Mouse (Mus musculus) CH12.LX (cell line): ENCODE measurements around the gene Cox17. TPM values are rescaled to one million over a fixed set of nuclear protein-coding genes. Genes with fewer than 3 reads are reported as not detected.
"Not testable (repeated sequence)": the region's sequence is repeated elsewhere in the genome, so short reads cannot be mapped to it uniquely, and the experiment has no call there.

Experiments
- DNase-seq: peaks from one replicate; pipeline ENCODE4 v3.0.0-alpha.2; 2013; ENCODE audit errors: extremely low read depth
- H3K27ac ChIP-seq: 2 replicates; pipeline ENCODE4 v1.5.1; 2012; ENCODE audit warnings: low read depth, mild to moderate bottlenecking, control low read depth, moderate library complexity; ENCODE audit not compliant: insufficient read depth
- H3K27me3 ChIP-seq: replicated peaks from 2 replicates; pipeline ENCODE3; 2012; ENCODE audit warnings: inconsistent platforms
- H3K36me3 ChIP-seq, 2 experiments: replicated peaks in 1 of 2; 2 replicates each; pipeline versions ENCODE3 to v1.6.1; 2012; ENCODE audit warnings: inconsistent platforms in 1 of 2, low read length in 1 of 2, mild to moderate bottlenecking in 1 of 2, mixed read lengths in 1 of 2, moderate library complexity in 1 of 2; ENCODE audit not compliant: control insufficient read depth in 1 of 2, insufficient read depth in 1 of 2
- H3K4me1 ChIP-seq, 2 experiments: 2 replicates each; pipeline ENCODE4 v1.6.1; 2012; ENCODE audit warnings: inconsistent platforms in 1 of 2, moderate library complexity in 1 of 2; ENCODE audit not compliant: insufficient read depth in 2 of 2, control insufficient read depth in 1 of 2
- H3K4me2 ChIP-seq: 2 replicates; pipeline ENCODE4 v1.6.1; 2012; ENCODE audit warnings: low read depth, mild to moderate bottlenecking, control low read depth; ENCODE audit not compliant: poor library complexity, insufficient read depth, severe bottlenecking
- H3K4me3 ChIP-seq, 3 experiments: fragments of 150-350 bp in 1 of 3; sonication (generic) in 1 of 3; replicated peaks in 1 of 3; 2 replicates each; pipeline versions ENCODE3 to v1.5.1; 2011 to 2012; ENCODE audit warnings: low read depth in 2 of 3, low read length in 2 of 3, mild to moderate bottlenecking in 2 of 3, moderate library complexity in 2 of 3, control low read depth in 1 of 3, improper control_type of control experiment in 1 of 3, inconsistent platforms in 1 of 3, mixed read lengths in 1 of 3; ENCODE audit not compliant: poor library complexity in 1 of 3
- H3K79me2 ChIP-seq: replicated peaks from 2 replicates; pipeline ENCODE4 v1.6.1; 2012; ENCODE audit warnings: mild to moderate bottlenecking, moderate library complexity; ENCODE audit not compliant: control insufficient read depth, poor library complexity, insufficient read depth, severe bottlenecking; ENCODE audit errors: extremely low read depth
- H3K9ac ChIP-seq: 2 replicates; pipeline ENCODE4 v1.6.1; 2012; ENCODE audit warnings: low read depth, mild to moderate bottlenecking, control low read depth, moderate library complexity; ENCODE audit not compliant: insufficient read depth
- H3K9me3 ChIP-seq: replicated peaks from 2 replicates; pipeline ENCODE3; 2012; ENCODE audit warnings: low read length, inconsistent platforms, mixed read lengths
- BHLHE40 ChIP-seq: IDR thresholded peaks from 2 replicates; pipeline ENCODE4 v1.6.1; 2011; ENCODE audit warnings: mild to moderate bottlenecking, low read depth, low read length, improper control_type of control experiment
- CHD1 ChIP-seq: IDR thresholded peaks from 2 replicates; pipeline ENCODE4 v1.6.1; 2012; ENCODE audit warnings: low read depth, low read length, improper control_type of control experiment, inconsistent platforms
- CTCF ChIP-seq, 2 experiments: IDR thresholded peaks in 1 of 2; conservative IDR thresholded peaks in 1 of 2; 2 replicates each; pipeline ENCODE4 v1.5.1; 2011 to 2012; ENCODE audit warnings: low read depth in 2 of 2, low read length in 2 of 2, improper control_type of control experiment in 1 of 2, inconsistent platforms in 1 of 2, mild to moderate bottlenecking in 1 of 2, moderate library complexity in 1 of 2
- E2F4 ChIP-seq: IDR thresholded peaks from 2 replicates; pipeline ENCODE4 v1.6.1; 2011; ENCODE audit warnings: low read depth, low read length, improper control_type of control experiment; ENCODE audit not compliant: insufficient replicate concordance
- IRF4 ChIP-seq: IDR thresholded peaks from 2 replicates; pipeline ENCODE4 v1.6.1; 2014; ENCODE audit warnings: low read depth, mild to moderate bottlenecking, inconsistent platforms, low read length, improper control_type of control experiment
- JUND ChIP-seq: conservative IDR thresholded peaks from 2 replicates; pipeline ENCODE4 v1.6.1; 2011; ENCODE audit warnings: low read depth, low read length, improper control_type of control experiment
- MAX ChIP-seq: IDR thresholded peaks from 2 replicates; pipeline ENCODE4 v1.6.1; 2011; ENCODE audit warnings: low read length, improper control_type of control experiment
- MAZ ChIP-seq: IDR thresholded peaks from 2 replicates; pipeline ENCODE4 v1.6.1; 2012; ENCODE audit warnings: low read depth, mild to moderate bottlenecking, inconsistent platforms, low read length, improper control_type of control experiment, moderate library complexity
- MXI1 ChIP-seq: IDR thresholded peaks from 2 replicates; pipeline ENCODE4 v1.6.1; 2011; ENCODE audit warnings: mild to moderate bottlenecking, low read depth, low read length, improper control_type of control experiment
- MYC ChIP-seq: IDR thresholded peaks from 2 replicates; pipeline ENCODE4 v1.6.1; 2011; ENCODE audit warnings: low read depth, mild to moderate bottlenecking, improper control_type of control experiment, low read length
- NELFE ChIP-seq: IDR thresholded peaks from 2 replicates; pipeline ENCODE4 v1.6.1; 2011; ENCODE audit warnings: low read depth, low read length, improper control_type of control experiment
- POLR2A ChIP-seq: IDR thresholded peaks from 2 replicates; pipeline ENCODE4 v1.6.1; 2011; ENCODE audit warnings: low read depth, mild to moderate bottlenecking, improper control_type of control experiment, low read length
- RAD21 ChIP-seq: IDR thresholded peaks from 2 replicates; pipeline ENCODE4 v1.6.1; 2011; ENCODE audit warnings: low read depth, mild to moderate bottlenecking, low read length, improper control_type of control experiment, moderate library complexity
- RCOR1 ChIP-seq: conservative IDR thresholded peaks from 2 replicates; pipeline ENCODE4 v1.6.1; 2012; ENCODE audit warnings: low read depth, mild to moderate bottlenecking, inconsistent platforms, low read length, improper control_type of control experiment
- SMC3 ChIP-seq: IDR thresholded peaks from 2 replicates; pipeline ENCODE4 v1.6.1; 2011; ENCODE audit warnings: low read depth, low read length, improper control_type of control experiment
- TCF12 ChIP-seq: IDR thresholded peaks from 2 replicates; pipeline ENCODE4 v1.6.1; 2014; ENCODE audit warnings: low read depth, mild to moderate bottlenecking, inconsistent platforms, low read length, improper control_type of control experiment
- UBTF ChIP-seq: IDR thresholded peaks from 2 replicates; pipeline ENCODE4 v1.6.1; 2012; ENCODE audit warnings: low read depth, mild to moderate bottlenecking, inconsistent platforms, low read length, improper control_type of control experiment, moderate library complexity
- ZC3H11A ChIP-seq: IDR thresholded peaks from 2 replicates; pipeline ENCODE4 v1.6.1; 2012; ENCODE audit warnings: low read depth, mild to moderate bottlenecking, inconsistent platforms, low read length, improper control_type of control experiment
- ZMIZ1 ChIP-seq: IDR thresholded peaks from 2 replicates; pipeline ENCODE4 v1.6.1; 2012; ENCODE audit warnings: low read depth, mild to moderate bottlenecking, inconsistent platforms, low read length, improper control_type of control experiment
- ZNF384 ChIP-seq: IDR thresholded peaks from 2 replicates; pipeline ENCODE4 v1.6.1; 2012; ENCODE audit warnings: low read depth, low read length, improper control_type of control experiment, inconsistent platforms
- dilution Hi-C: fragments of 300-500 bp; cut with MboI; formaldehyde crosslinking; loops from 2 replicates; pipeline ENCODE4 v1.14.3; 2020; ENCODE audit warnings: low sequenced_read_pairs; ENCODE audit not compliant: extremely low pct_unique_long_range_greater_than_20kb, extremely low pct_ligation_motif_present
- in situ Hi-C: fragments of 300-500 bp; cut with MboI; formaldehyde crosslinking; loops from 3 replicates; pipeline ENCODE4 v1.14.3; 2019; ENCODE audit warnings: low sequenced_read_pairs, low pct_ligation_motif_present, low pct_unique_long_range_greater_than_20kb, mixed read lengths
- polyA plus RNA-seq: library from polyadenylated mRNA; unstranded; fragments of >175 nt; gene quantifications from 2 replicates; pipeline ENCODE4 v1.2.1, GENCODE M21; 2012; ENCODE audit warnings: low read depth; ENCODE audit not compliant: insufficient read length
- total RNA-seq, 2 experiments: library from RNA; depleted of rRNA; stranded (reverse); fragments of 300-350 nt in 1 of 2; fragments of >200 nt in 1 of 2; gene quantifications; 2 replicates each; pipeline ENCODE4 v1.2.3; 2012 to 2014

Cox17 gene
- total and polyA plus RNA-seq, 3 experiments, result 410 to 706 (median 622) TPM

DNA sequence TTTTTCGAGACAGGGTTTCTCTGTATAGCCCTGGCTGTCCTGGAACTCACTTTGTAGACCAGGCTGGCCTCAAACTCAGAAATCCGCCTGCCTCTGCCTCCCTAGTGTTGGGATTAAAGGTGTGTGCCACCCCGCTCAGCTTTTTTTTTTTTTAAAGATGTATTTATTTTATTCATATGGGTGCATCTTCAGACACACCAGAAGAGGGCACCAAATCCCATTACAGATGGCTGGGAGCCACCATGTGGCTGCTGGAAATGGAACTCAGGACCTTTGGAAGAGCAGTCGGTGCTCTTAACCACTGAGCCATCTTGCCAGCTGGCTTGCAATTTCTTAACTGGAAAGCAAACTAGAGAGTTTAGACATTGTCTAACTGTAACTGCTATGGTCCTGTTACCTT lies 8.7 kb upstream of the Cox17 start:
- in situ Hi-C loops, result loop anchor here (25.0 kb wide), 2 partner anchors 374 to 699 kb away; partner anchors contain the start of gene Arhgap31
- not testable (repeated sequence) for DNase-seq

DNA sequence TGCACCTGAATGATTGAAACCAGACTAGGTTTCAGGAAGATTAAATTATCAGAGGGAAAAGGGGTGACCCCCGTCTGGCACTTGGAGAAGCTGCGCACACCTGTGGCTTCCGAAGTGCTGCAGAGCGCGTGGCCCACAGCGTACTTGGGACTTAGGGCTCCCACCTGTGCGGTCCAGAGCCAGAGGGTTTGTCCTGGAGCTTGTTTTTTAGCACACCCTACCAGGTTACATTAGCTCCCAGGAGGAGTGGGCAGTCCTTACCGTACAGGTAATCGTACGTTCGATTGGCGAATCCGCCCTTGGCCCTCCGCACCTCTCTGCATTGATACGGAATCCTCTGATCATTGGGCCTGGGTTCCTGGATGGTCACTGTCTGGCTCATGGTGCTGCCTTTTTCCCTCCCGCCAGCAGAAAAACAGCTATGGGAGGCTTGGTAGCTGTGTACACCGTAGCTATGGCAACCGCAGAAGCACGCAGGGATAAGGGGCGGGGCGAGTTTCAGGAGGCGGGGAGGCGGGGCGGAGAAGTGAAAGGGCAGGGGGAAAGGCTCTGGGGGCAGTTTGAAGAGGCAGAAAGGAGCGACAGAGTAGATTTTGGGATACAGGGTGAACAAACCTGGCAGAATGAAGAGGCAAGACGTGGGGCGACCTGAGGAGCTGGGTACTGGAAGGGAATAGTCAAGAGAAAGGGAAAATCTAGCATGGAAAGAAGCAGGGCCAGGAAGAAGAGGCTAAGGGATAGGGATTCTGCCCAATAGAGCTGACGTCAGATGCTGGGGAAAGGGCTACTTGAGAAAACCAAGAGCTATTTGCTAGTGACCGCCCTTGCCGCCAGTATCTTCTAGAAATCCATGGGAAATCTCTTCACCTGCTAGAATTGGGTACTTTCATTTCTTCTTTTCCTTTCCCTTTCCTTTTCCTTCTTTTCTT lies 5.1 kb upstream of the Cox17 start, which contains the start of gene Maats1:
Gene Maats1 (minus strand): TSS at position 748 of the 929 bp plus-strand sequence.
- Histone ChIP-seq H3K4me1 (peaks cover 6 to 22% of the 10 kb centered on the region in 2 experiments; a peak in 3 of 4 replicates), H3K36me3 (no peaks in the 10 kb centered on the region), H3K27me3 (no peaks in the 10 kb centered on the region), H3K9me3 (no peaks in the 10 kb centered on the region), H3K79me2 (no peaks in the 10 kb centered on the region), H3K27ac (no peak within 1 kb of the TSS), H3K9ac (no peak within 1 kb of the TSS), H3K4me2 (no peak within 1 kb of the TSS), H3K4me3 (no peak within 1 kb of the TSS)
- dilution Hi-C loops (no loop called here), in situ Hi-C loops (loop anchor here (25.0 kb wide), 2 partner anchors 371 to 696 kb away; partner anchors contain the start of gene Arhgap31)
- DNase-seq, result no peak
- TF ChIP-seq CTCF (conservative IDR thresholded peaks at IDR 0.05 in 1 of 2, IDR thresholded peaks at IDR 0.05 in 1 of 2; ENCODE audit: low read depth in 2 of 2, low read length in 2 of 2) (no peak), MAZ (no peak), MXI1 (peak; percentile 49; the same call in 1 of the 2 replicates)

More for the DNA sequence above, 8.7 kb upstream of the Cox17 start:
- H3K9me3 ChIP-seq, H3K79me2 ChIP-seq, dilution Hi-C loops, H3K4me3 ChIP-seq, H3K9ac ChIP-seq, H3K4me2 ChIP-seq, H3K27me3 ChIP-seq, H3K27ac ChIP-seq, H3K4me1 ChIP-seq, H3K36me3 ChIP-seq: not testable (repeated sequence)
- TF ChIP-seq ZNF384 (peak; percentile 75), MYC (peak; percentile 21; the same call in 1 of the 2 replicates), RAD21 (peak; percentile 24), CTCF (conservative IDR thresholded peaks at IDR 0.05 in 1 of 2, IDR thresholded peaks at IDR 0.05 in 1 of 2; ENCODE audit: low read depth in 2 of 2, low read length in 2 of 2) (peak in 1 of 2 experiments; percentile 56; a peak in 2 of 4 replicates), SMC3 (peak; percentile 31)

DNA sequence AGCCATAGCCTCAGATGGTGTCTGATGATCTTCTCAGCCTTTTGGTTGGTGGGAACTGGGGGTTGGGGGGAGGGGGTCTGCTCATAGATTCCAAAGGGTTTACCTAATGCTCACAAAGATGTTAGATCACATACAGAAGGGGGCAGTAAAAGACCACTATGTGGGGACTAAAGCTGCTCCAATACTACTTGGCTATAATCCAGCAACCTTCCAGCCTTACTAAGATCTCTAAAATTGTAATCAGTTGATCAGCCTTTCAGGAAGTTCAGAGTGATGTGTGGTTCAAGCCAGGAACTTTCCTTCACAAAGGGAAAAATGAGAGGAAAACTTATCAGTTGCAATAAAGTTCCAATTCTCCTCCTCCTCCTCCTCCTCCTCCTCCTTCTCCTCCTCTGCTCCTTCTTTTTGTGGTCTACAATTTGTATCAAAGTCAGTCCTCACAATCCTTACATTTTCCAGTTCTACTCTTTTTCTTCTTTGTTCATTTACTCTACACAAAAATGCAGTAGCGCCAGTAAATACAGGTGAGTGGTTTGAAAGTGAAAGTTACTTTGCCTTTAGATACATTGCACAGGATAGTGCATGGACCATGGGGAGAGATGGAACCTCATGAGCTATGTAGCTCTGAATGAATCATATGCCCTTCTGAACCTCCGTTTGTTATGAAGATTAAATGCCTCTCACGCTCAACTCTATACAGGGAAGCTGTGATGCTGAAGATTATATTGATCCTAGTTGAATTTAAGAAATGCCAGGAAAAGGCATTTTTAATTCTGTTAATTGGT lies 1.7 kb upstream of the Cox17 start:
- no peaks in the 10 kb centered on the region for H3K9me3 ChIP-seq
- H3K4me2 ChIP-seq, result peak overlapping the region; percentile 85
- peak overlapping the region; percentile 17; the same call in 1 of the 2 replicates for H3K9ac ChIP-seq
- H3K36me3 ChIP-seq, result peaks cover 10 to 11% of the 10 kb centered on the region in 2 experiments
- H3K27ac ChIP-seq, result 0 out of 2 replicates have a peak overlapping the region, but pooled peaks have one; percentile 20
- H3K27me3 ChIP-seq, result no peaks in the 10 kb centered on the region
- H3K79me2 ChIP-seq, result peaks cover 32% of the 10 kb centered on the region
- in situ Hi-C loops, result loop anchor here (5.0 to 25.0 kb wide), 4 partner anchors 57 to 692 kb away; partner anchors contain the start of gene Arhgap31
- H3K4me1 ChIP-seq, result peaks cover 11 to 33% of the 10 kb centered on the region in 2 experiments
- DNase-seq, result peak; percentile 81
- peak overlapping the region in 1 of 3 experiments; percentile 6 for H3K4me3 ChIP-seq
- dilution Hi-C loops, result no loop called here
- TF ChIP-seq IRF4 (peak; percentile 60; the same call in 1 of the 2 replicates), BHLHE40 (no peak), CHD1 (peak; percentile 14; the same call in 1 of the 2 replicates), RCOR1 (no peak), ZC3H11A (peak; percentile 99), ZNF384 (no peak; the same call in 1 of the 2 replicates), SMC3 (peak; percentile 98), MAX (no peak), POLR2A (no peak), MXI1 (no peak), ZMIZ1 (no peak), JUND (peak; percentile 81), E2F4 (no peak), UBTF (no peak), TCF12 (0 out of 2 replicates have a peak, but pooled peaks have one; percentile 35), NELFE (no peak; the same call in 1 of the 2 replicates)
